Mouse (Mus musculus) adrenal gland, adult 8-10 months (tissue): ENCODE measurements around the gene Foxo4. TPM values are rescaled to one million over a fixed set of nuclear protein-coding genes. Genes with fewer than 3 reads are reported as not detected.

ENCODE experiments used
- DNase-seq: peaks from one replicate; pipeline ENCODE4 v3.0.0; 2022
- total RNA-seq, 4 experiments: library from RNA; stranded (reverse); gene quantifications; 2 replicates each; pipeline ENCODE4 v1.2.4; 2022

Foxo4 gene
- total RNA-seq, 4 experiments from 2014 or later = 34.8 to 37.6 (median 36.7) TPM

DNA sequence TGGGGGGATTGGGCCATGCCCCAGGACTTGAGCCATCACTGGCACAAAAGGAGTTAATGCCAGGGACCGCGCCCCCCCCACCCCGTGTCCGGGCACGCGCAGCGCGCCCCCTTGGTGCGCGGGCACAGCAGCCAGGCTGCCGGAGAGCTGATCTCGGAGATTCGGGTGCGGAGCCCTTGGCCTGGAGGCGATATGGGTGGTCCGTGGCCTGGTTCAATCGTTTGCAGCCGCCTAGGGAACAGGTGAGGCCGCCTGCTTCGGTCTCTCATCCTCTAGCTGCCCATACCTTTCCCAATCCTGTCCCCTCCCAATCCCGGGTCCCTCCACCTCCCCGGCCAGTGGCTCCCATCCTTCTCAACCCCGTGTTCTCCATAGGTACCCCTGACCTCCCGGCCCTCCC lies 44.7 kb downstream of the Foxo4 start, which contains the start of gene Nlgn3:
Gene Nlgn3 (plus strand): TSS at position 114 of the 400 bp plus-strand sequence.
- no peak for DNase-seq

DNA sequence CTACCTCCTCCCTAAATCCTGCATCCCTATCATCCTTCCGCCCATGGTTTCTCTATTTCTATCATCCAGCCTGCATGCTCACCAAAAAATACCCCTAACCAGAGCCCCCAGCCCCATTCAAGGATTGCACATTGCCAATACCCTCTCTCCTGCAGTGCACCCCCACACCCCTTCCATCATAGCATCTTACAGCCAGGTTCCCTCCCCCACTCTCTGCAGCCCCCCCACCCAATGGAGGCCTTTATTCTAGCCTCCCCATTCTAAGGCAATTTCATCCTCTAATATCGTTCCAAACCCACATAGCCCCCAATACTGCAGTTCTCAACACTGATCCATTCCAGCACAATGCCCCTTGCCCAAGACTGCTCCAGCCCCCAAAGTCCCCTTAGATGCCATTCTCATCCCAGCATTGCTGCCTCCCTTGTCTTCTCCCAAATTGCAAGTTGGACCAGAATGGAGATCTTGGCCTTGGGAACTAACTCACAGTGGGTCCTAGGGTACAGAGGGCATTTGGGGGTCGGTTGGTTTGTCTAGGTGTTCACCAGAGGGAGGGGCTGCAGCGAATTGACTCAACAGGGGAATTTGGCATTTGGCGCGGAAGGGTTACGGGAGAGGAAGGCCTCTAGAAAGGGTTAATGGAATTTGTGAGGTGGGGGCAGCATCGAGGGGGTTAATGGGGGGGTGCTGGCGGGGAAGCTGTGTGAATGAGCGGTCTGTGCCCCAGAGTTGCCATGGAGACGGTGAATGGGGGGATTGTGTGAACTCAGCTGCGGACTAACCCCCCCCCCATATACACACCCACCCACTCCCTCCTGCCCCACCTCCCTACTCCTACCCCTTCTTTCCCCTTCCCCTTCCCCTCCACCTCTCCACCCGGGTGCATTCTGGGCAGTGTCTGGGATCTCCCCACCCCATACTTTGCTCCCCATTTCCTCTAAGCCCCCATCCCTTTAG lies 45.4 kb downstream of the Foxo4 start:
- no peak for DNase-seq

DNA sequence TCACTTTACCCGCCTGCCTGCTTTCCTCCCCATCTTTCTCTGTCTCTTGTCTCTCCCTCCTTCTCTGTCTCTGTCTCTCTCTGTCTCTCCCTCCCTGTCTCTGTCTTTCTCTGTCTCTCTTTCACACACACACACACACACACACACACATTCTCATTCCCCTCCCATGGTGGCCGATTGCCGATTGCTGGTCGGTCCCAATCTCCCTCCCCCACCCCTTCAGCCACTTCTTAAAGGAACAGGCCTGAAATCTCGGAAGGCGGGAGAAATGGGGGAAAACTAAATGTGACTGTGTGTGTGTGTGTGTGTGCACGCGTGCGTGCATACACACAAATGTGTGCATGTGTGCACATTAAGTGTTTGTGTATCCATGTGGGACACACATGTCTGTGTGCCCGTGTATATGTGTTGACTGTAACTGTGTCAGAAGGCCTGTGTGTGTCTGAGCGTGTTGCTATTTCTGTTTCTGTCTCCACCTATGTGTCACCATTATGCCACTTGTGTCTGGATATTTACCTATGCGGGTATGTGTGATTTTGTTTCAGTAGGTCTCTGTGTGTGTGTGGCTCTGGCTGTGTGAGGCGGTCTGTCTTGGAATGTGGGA lies 46.2 kb downstream of the Foxo4 start:
- DNase-seq = no peak

DNA sequence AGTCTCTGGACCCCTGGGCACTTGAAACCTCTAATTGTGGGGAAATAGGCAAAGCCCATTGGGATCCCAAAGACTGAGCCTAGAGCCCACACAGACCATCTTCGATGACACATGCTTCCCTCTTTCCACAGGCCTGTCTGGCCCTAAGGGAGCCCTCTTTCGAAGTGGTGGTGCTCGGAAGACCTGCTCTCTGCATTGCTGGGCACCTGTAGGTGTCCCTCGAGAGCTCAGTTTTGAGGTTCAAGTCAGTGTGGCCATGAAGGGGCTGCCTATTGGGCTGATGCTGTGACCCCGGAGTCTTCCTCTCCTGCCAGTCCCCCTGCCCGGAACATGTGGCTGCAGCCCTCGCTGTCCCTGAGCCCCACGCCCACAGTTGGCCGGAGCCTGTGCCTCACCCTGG lies 47.3 kb downstream of the Foxo4 start:
- no peak for DNase-seq

DNA sequence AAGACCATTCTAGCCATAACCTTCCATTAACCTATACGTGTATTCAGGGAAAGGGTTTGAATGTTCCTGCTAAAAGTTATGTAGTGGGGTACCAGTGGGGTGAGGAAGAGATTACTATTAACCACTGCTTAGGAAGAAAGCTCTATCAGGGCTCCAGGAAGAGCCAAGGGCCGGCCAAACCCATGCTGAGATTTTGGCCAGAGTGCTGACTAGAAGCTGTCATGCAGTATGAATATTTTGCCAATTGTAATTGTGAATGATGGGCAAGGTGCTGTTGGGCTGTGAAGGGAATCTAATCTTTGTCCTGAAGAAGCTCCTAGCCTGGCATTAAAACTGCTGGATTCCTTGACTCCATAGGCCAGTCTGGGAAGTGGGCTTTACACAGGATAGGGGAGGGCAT lies 50.3 kb downstream of the Foxo4 start:
- no peak for DNase-seq

DNA sequence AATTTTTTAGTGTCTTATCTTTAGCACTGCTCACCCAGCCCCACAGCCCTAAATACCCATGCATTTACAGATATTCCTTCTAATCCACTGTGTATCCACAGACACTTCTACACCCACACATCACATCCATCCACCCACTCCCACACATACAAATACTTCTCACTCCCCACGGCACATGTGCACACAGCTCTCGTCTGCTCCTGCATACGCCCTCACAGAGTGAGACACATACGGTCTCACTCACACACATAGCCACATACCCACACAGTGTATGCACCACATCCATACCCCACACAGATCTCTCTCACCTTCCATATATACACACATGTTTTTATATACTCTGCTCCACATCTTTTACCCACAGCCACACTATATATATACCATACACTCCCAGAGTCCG lies 55.0 kb downstream of the Foxo4 start:
- DNase-seq = no peak

Other genes starting within 250 kb of the Foxo4 start
- not detected for gene Tex11, start 194.9 kb upstream of the Foxo4 start, total RNA-seq
- 1 to 10 TPM in 2 of 4 experiments, under 1 TPM in 2; 0.42 to 1.5 (median 0.98) TPM for gene Slc7a3, start 168.5 kb upstream of the Foxo4 start, total RNA-seq
- 10 to 100 TPM; 49.1 to 69.9 (median 64.8) TPM for gene Snx12, start 32.0 kb upstream of the Foxo4 start, total RNA-seq
- not detected for gene Gm614, start 9.5 kb downstream of the Foxo4 start, total RNA-seq
- gene Il2rg, start 13.7 kb downstream of the Foxo4 start, total RNA-seq = 1 to 10 TPM; 4.7 to 6.7 (median 6.5) TPM
- 1 to 10 TPM in 1 of 4 experiments, not detected in 3; 1.2 TPM for gene Gm20489, start 14.5 kb downstream of the Foxo4 start, total RNA-seq
- 10 to 100 TPM; 28.9 to 61.1 (median 42.5) TPM for gene Med12, start 19.5 kb downstream of the Foxo4 start, total RNA-seq
- gene Nlgn3, start 44.6 kb downstream of the Foxo4 start, total RNA-seq = 10 to 100 TPM; 23.5 to 27.3 (median 25.8) TPM
- under 1 TPM in 1 of 4 experiments, not detected in 3; 0.48 TPM for gene Gjb1, start 121.8 kb downstream of the Foxo4 start, total RNA-seq
- gene Zmym3, start 166.3 kb downstream of the Foxo4 start, total RNA-seq = 100 to 1,000 TPM in 2 of 4 experiments, 10 to 100 TPM in 2; 87.4 to 124 (median 103) TPM
- 100 to 1,000 TPM; 175 to 204 (median 197) TPM for gene Nono, start 174.8 kb downstream of the Foxo4 start, total RNA-seq
- gene Itgb1bp2, start 194.6 kb downstream of the Foxo4 start, total RNA-seq = 1 to 10 TPM in 1 of 4 experiments, under 1 TPM in 3; 0.38 to 1.3 (median 0.67) TPM